Mouse (Mus musculus) megakaryocyte, embryonic 14.5 days (primary cell): ENCODE data around the gene Rab25.

Source experiments
- FLI1 ChIP-seq: IDR thresholded peaks from 2 replicates; pipeline ENCODE4 v1.6.1; 2012; ENCODE audit warnings: low read length, inconsistent platforms, mixed read lengths
- GATA1 ChIP-seq: IDR thresholded peaks from 3 replicates; pipeline ENCODE4 v1.6.1; 2012; ENCODE audit warnings: mixed read lengths, low read length, inconsistent platforms, borderline replicate concordance

DNA sequence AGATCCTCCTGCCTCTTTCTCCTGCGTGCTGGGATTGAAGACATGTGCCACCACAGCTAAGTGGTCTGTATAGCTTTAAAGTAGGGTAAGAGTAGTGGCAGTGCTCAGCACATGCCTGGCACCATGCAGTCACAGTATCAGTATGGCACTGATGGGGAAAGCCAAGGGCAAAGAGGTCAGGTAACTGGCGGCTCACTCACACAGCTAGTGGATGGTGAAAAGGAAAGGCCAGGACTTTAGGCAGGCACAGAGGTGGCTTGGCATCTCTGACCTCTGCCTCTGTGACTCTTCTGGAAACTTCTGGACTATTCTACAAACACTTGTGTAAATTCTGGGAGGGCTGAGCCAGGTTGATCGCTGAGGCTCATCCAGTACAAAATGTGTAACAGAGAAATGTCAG, 18.0 kb upstream of the Rab25 start:
- TF ChIP-seq FLI1 (no peak), GATA1 (no peak)
